Mouse (Mus musculus): ENCODE measurements around the gene Ifna7.
"Not testable (repeated sequence)": the region's sequence is repeated elsewhere in the genome, so short reads cannot be mapped to it uniquely, and the experiment has no call there.

Ifna7 gene

DNA sequence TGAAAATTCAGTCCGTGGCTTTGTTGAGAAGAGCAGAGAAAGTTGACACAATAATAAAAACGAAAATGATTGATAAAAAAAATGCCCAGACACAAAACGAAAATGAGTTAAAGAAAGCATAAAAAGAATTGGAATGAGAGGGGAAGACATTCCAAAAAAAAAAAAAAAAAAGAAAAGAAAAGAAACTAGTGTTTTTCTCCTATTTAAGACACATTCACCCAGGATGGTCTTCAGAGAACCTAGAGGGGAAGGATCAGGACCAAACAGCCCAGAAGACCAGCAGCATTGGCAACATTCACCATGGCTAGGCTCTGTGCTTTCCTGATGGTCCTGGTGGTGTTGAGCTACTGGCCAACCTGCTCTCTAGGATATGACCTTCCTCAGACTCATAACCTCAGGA, at the start of gene Ifna7:
Ifna7 (plus strand) TSS at position 301 of the 400 bp plus-strand sequence.
- DNase-seq, result no peak

DNA sequence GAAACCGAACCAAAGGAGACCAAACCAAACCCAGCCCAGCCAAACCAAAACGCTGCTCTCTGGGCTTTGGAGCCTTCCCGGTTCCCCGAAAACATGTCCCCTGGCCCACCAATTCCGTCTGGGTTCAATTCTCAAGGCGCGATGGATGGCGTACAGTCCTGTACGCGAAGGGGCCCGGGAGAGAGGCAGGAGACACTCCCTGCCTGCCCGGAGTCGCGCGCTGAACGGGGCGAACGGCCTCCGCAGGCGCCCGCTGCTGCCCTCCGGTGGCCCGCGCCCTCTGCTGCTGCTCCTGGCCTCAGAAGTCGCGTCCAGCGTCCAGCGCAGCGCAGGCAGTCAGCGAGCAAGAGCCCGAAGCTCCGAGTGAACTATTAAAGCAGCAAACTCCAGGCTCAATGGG, 42.5 kb upstream of the Ifna7 start, which contains the start of gene Gm13290:
Gm13290 (plus strand) TSS at position 301 of the 400 bp plus-strand sequence.
- not testable (repeated sequence) for DNase-seq

GRCm38 (mm10) chr4:88776622-88777021, 39.4 kb upstream of the Ifna7 start, which contains the start of gene Gm13289:
Gm13289 (plus strand) TSS chr4:88776922.
- not testable (repeated sequence) for DNase-seq

DNA sequence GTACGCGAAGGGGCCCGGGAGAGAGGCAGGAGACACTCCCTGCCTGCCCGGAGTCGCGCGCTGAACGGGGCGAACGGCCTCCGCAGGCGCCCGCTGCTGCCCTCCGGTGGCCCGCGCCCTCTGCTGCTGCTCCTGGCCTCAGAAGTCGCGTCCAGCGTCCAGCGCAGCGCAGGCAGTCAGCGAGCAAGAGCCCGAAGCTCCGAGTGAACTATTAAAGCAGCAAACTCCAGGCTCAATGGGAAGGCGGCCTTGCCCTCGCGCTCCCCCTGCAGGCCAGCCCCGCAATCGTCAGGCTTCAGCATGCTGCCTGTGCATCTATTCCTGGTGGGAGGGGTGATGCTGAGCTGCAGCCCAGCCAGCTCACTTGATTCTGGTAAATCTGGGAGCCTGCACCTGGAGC, 36.5 kb upstream of the Ifna7 start, which contains the start of gene Gm13272:
Gm13272 (plus strand) TSS at position 301 of the 400 bp plus-strand sequence.
- DNase-seq, result not testable (repeated sequence)

- not testable (repeated sequence) for DNase-seq
Observed at GRCm38 (mm10) chr4:88780320-88780719, 35.7 kb upstream of the Ifna7 start.

- not testable (repeated sequence) for DNase-seq
Observed at GRCm38 (mm10) chr4:88781831-88782230, 34.2 kb upstream of the Ifna7 start, which contains the start of gene Ifnz. Ifnz (plus strand) TSS chr4:88782131.

DNA sequence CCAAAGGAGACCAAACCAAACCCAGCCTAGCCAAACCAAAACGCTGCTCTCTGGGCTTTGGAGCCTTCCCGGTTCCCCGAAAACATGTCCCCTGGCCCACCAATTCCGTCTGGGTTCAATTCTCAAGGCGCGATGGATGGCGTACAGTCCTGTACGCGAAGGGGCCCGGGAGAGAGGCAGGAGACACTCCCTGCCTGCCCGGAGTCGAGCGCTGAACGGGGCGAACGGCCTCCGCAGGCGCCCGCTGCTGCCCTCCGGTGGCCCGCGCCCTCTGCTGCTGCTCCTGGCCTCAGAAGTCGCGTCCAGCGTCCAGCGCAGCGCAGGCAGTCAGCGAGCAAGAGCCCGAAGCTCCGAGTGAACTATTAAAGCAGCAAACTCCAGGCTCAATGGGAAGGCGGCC, 33.7 kb upstream of the Ifna7 start:
- not testable (repeated sequence) for DNase-seq

DNA sequence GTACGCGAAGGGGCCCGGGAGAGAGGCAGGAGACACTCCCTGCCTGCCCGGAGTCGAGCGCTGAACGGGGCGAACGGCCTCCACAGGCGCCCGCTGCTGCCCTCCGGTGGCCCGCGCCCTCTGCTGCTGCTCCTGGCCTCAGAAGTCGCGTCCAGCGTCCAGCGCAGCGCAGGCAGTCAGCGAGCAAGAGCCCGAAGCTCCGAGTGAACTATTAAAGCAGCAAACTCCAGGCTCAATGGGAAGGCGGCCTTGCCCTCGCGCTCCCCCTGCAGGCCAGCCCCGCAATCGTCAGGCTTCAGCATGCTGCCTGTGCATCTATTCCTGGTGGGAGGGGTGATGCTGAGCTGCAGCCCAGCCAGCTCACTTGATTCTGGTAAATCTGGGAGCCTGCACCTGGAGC, 30.6 kb upstream of the Ifna7 start, which contains the start of gene Gm13276:
Gm13276 (plus strand) TSS at position 301 of the 400 bp plus-strand sequence.
- DNase-seq, result not testable (repeated sequence)

- not testable (repeated sequence) for DNase-seq
Observed at GRCm38 (mm10) chr4:88788402-88788801, 27.6 kb upstream of the Ifna7 start, which contains the start of gene Gm13277. Gm13277 (plus strand) TSS chr4:88788632.

GRCm38 (mm10) chr4:88791250-88791649, 24.8 kb upstream of the Ifna7 start, which contains the start of gene Gm13278:
Gm13278 (plus strand) TSS chr4:88791550.
- DNase-seq, result not testable (repeated sequence)

DNA sequence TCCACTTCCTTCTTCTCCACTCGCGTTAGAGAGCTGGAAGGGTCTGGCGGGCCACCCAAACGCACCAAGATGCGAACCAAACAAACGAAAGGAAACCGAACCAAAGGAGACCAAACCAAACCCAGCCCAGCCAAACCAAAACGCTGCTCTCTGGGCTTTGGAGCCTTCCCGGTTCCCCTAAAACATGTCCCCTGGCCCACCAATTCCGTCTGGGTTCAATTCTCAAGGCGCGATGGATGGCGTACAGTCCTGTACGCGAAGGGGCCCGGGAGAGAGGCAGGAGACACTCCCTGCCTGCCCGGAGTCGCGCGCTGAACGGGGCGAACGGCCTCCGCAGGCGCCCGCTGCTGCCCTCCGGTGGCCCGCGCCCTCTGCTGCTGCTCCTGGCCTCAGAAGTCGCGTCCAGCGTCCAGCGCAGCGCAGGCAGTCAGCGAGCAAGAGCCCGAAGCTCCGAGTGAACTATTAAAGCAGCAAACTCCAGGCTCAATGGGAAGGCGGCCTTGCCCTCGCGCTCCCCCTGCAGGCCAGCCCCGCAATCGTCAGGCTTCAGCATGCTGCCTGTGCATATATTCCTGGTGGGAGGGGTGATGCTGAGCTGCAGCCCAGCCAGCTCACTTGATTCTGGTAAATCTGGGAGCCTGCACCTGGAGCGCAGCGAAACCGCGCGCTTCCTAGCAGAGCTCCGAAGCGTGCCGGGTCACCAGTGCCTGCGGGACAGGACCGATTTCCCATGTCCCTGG, 21.9 kb upstream of the Ifna7 start, which contains the start of gene Gm13275:
Gm13275 (plus strand) TSS at position 552 of the 740 bp plus-strand sequence.
- not testable (repeated sequence) for DNase-seq

- not testable (repeated sequence) for DNase-seq
Observed at GRCm38 (mm10) chr4:88797097-88797496, 18.9 kb upstream of the Ifna7 start, which contains the start of gene Gm13279. Gm13279 (plus strand) TSS chr4:88797397.

DNA sequence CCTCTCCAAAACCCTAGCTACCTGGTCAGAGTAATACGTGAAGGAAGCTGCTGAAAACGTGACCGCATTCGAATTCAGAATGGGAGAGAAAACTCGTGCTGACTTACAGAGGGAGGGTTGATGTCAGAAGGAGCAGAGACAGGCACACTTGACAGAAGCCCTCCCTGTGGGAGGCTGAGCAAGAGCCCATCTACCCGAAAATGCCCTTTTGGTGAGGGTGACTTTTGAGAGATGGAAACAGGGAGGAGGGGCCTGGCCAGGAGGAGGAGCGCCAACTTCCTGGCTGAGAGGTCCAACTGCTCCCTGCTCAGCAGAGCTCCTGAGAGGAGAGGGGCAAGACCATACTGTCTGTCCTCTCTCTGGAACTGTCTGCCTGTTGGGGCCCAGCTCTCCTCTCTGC, 16.7 kb upstream of the Ifna7 start, which contains the start of gene Gm13285:
Gm13285 (plus strand) TSS at position 301 of the 400 bp plus-strand sequence.
- DNase-seq, result not testable (repeated sequence)

GRCm38 (mm10) chr4:88802954-88803353, 13.1 kb upstream of the Ifna7 start, which contains the start of gene Gm13287:
Gm13287 (plus strand) TSS chr4:88803254.
- DNase-seq, result not testable (repeated sequence)

GRCm38 (mm10) chr4:88805231-88805630, 10.8 kb upstream of the Ifna7 start, which contains the start of gene Gm13288:
Gm13288 (plus strand) TSS chr4:88805531.
- DNase-seq, result not testable (repeated sequence)

GRCm38 (mm10) chr4:88805761-88806160, 10.3 kb upstream of the Ifna7 start:
- not testable (repeated sequence) for DNase-seq

- no peak for DNase-seq
Observed at GRCm38 (mm10) chr4:88819659-88820058, 3.6 kb downstream of the Ifna7 start, which contains the start of gene Ifna11. Ifna11 (plus strand) TSS chr4:88819959.

DNA sequence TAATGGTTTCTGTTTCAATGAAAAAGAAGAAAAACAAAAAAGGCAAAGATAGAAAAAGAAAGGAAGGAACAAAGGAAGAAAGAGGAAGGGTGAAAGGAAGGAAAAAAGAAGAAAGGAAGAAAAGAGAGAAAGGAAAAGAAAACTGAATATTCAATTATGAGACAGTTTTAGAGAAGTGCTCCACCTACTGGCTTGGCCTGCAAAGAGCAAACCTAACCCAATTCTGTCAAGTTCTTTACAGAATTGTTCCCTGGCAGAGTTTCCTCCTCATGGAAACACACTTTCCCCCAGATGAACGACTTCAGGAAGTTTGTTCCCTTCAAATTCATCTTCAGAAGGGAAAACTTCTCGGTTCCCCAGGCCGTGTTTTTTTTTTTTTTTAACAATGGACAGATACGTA, 7.0 kb downstream of the Ifna7 start:
- no peak for DNase-seq

DNA sequence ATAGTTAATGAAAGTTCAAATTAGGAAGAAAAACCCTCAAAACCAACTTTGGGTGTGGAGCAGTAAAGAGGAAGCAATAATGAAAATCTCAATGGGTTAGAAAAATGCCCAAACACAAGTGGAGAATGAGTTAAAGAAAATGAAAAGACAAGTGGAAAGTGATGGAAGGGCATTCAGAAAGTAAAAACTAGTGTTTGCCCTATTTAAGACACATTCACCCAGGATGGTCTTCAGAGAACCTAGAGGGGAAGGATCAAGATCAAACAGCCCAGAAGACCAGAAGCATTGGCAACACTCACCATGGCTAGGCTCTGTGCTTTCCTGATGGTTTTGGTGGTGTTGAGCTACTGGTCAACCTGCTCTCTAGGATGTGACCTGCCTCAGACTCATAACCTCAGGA, 11.1 kb downstream of the Ifna7 start, which contains the start of gene Ifna6:
Ifna6 (plus strand) TSS at position 301 of the 400 bp plus-strand sequence.
- not testable (repeated sequence) for DNase-seq

DNA sequence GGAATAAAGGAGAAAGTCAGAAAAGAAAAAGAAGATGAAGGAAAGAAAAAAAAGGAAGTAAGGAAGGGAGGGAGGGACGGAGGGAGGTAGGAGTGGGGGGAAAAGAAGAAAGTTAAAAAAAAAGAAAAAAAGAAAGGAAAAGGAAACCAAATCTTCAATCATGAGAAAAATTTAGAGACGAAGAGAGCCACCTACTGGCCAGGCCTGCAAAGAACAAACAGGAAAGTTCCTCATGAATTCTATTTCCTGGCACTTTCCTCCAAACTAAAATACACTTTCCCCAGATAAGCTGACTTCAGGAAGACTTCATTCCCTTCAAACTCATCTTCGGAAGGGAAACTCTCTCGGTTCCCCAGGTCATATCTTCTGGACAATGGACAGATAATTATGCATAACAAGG, 14.5 kb downstream of the Ifna7 start:
- DNase-seq, result no peak

- DNase-seq, result not testable (repeated sequence)
Observed at GRCm38 (mm10) chr4:88835225-88835624, 19.2 kb downstream of the Ifna7 start, which contains the start of gene Ifna5. Ifna5 (plus strand) TSS chr4:88835525.

DNA sequence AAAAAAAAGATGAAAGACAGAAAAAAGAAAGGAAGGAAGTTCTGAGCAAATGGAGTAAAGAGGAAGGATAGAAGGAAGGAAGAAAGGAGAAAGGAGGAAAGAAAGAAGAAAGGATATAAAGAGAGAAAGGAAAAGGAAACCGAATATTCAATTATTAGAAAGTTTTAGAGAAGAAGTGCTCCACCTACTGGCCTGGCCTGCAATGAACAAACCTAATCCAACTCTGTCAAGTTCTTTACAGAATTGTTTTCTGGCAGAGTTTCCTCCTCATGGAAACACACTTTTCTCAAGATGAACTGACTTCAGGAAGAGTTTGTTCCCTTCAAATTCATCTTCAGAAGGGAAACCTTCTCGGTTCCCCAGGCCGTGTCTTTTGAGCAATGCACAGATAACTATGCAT, 22.8 kb downstream of the Ifna7 start:
- no peak for DNase-seq

GRCm38 (mm10) chr4:88840058-88840457, 24.0 kb downstream of the Ifna7 start:
- no peak for DNase-seq

Data from liver (tissue).